ENCODE assay signal across 23 mouse cellular contexts in the genomic region with DNA sequence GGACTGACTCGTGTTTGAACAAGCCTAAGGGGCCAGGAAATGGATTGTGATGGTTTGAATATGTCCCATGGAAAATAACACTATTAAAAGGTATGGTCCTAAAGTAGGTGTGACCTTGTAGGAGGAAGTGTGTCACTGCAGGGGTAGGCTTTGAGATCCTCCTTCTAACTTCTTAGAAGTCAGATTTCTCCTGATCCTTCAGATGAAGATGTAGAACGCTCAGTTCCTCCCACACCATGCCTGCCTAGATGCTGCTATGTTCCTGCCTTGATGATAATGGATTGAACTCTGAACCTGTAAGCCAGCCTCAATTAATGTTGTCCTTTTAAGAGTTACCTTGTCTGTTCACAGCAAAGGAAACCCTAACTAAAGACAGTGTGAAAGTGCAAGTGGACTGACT.
DNase-seq lines count a peak whose midpoint lies in the region; ATAC-seq lines count a peak whose summit lies in the region.
"Had no signal": no experiment of that assay in that cellular context is flagged by ENCODE, and none has a peak within 500 bp of the region (broad histone marks: within the 10 kb centered on the region; RNA-seq: fewer than 3 reads in every experiment).

No protein-coding gene starts in this region.

- no peaks in the 10 kb centered on the region for H3K9me3 ChIP-seq in heart, embryonic 10.5 days
- H3K9me3 ChIP-seq in liver, embryonic 15.5 days (replicated peaks) = no peaks in the 10 kb centered on the region
- H3K9me3 ChIP-seq: forebrain, embryonic 10.5 days; forebrain, embryonic 13.5 days; heart, embryonic 13.5 days had no signal

- peaks cover 7% of the 10 kb centered on the region; the same call in 1 of the 2 replicates for H3K36me3 ChIP-seq in heart, embryonic 10.5 days
- peaks cover 28% of the 10 kb centered on the region for H3K36me3 ChIP-seq in liver, embryonic 15.5 days (replicated peaks)

- no peak overlapping the region for H3K4me3 ChIP-seq in heart, embryonic 10.5 days
- no peak overlapping the region for H3K4me3 ChIP-seq in liver, embryonic 15.5 days (replicated peaks)
- H3K4me3 ChIP-seq: forebrain, embryonic 10.5 days; forebrain, embryonic 13.5 days; gastrocnemius, adult 2 months; heart, embryonic 13.5 days had no signal

- H3K27ac ChIP-seq in heart, embryonic 10.5 days = no peak overlapping the region
- 0 out of 2 replicates have a peak overlapping the region, but pooled peaks have one; percentile 2 for H3K27ac ChIP-seq in liver, embryonic 15.5 days (replicated peaks)
- H3K27ac ChIP-seq: forebrain, embryonic 10.5 days; forebrain, embryonic 13.5 days; gastrocnemius, adult 2 months; heart, embryonic 13.5 days; hindbrain, embryonic 14.5 days; hindbrain, postnatal 0 days had no signal

- no peak overlapping the region for H3K9ac ChIP-seq in liver, embryonic 15.5 days
- H3K9ac ChIP-seq: forebrain, embryonic 13.5 days; heart, embryonic 13.5 days; hindbrain, embryonic 14.5 days had no signal

- no peak for ATAC-seq in liver, embryonic 15.5 days (ENCODE audit: insufficient read depth)
- peak; percentile 57 for ATAC-seq in inflammation-experienced regulatory T-cells, adult 6 months
- ATAC-seq: forebrain, embryonic 13.5 days; forebrain, embryonic 16.5 days; hindbrain, postnatal 0 days had no signal

- WGBS in heart, embryonic 10.5 days = 80% methylated on average over 2 of the region's 2 CpGs
- 65% methylated on average over 2 of the region's 2 CpGs for WGBS in liver, embryonic 15.5 days (ENCODE audit: insufficient replicate concordance)

- peaks cover 12% of the 10 kb centered on the region; the same call in 1 of the 2 replicates for H3K4me1 ChIP-seq in heart, embryonic 10.5 days
- peaks cover 59% of the 10 kb centered on the region for H3K4me1 ChIP-seq in liver, embryonic 15.5 days (replicated peaks)
- H3K4me1 ChIP-seq: forebrain, embryonic 13.5 days had no signal

- no peaks in the 10 kb centered on the region for H3K27me3 ChIP-seq in heart, embryonic 10.5 days (ENCODE audit: insufficient read depth, poor library complexity, severe bottlenecking)
- no peaks in the 10 kb centered on the region for H3K27me3 ChIP-seq in liver, embryonic 15.5 days
- H3K27me3 ChIP-seq: heart, embryonic 13.5 days had no signal

- peak; percentile 72 for DNase-seq in heart, adult 11 months
- DNase-seq in heart, embryonic 10.5 days (ENCODE audit: low spot score) = no peak
- DNase-seq in liver = no peak
- DNase-seq in lung, postnatal 14 days = no peak
- DNase-seq in cerebellum, adult 9-10 months = no peak
- DNase-seq: adrenal gland, postnatal 25 days; B cell, adult 2 months; cerebellum, adult 11-12 months; cerebellum, adult 8-10 months; cerebellum, postnatal 14 days; gastrocnemius, adult 2 months; gastrocnemius, postnatal 14 days; heart, adult 18-20 months; heart, postnatal 14 days; heart, postnatal 4 days had no signal

- no peak overlapping the region for H3K4me2 ChIP-seq in liver, embryonic 15.5 days
- H3K4me2 ChIP-seq: forebrain, embryonic 13.5 days; heart, embryonic 13.5 days; hindbrain, embryonic 14.5 days had no signal
